Mouse (Mus musculus) heart, adult 8-10 months (tissue): ENCODE measurements around the gene Camk1d. TPM values are rescaled to one million over a fixed set of nuclear protein-coding genes. Genes with fewer than 3 reads are reported as not detected.
"Not testable (repeated sequence)": the region's sequence is repeated elsewhere in the genome, so short reads cannot be mapped to it uniquely, and the experiment has no call there.

Source experiments
- DNase-seq: peaks from one replicate; pipeline ENCODE4 v3.0.0; 2022; ENCODE audit warnings: low spot score
- total RNA-seq, 4 experiments: library from RNA; stranded (reverse); gene quantifications; 2 replicates each; pipeline ENCODE4 v1.2.4; 2022

Gene Camk1d
- total RNA-seq, 4 experiments from 2014 or later, result 3.6 to 5.0 (median 4.3) TPM

DNA sequence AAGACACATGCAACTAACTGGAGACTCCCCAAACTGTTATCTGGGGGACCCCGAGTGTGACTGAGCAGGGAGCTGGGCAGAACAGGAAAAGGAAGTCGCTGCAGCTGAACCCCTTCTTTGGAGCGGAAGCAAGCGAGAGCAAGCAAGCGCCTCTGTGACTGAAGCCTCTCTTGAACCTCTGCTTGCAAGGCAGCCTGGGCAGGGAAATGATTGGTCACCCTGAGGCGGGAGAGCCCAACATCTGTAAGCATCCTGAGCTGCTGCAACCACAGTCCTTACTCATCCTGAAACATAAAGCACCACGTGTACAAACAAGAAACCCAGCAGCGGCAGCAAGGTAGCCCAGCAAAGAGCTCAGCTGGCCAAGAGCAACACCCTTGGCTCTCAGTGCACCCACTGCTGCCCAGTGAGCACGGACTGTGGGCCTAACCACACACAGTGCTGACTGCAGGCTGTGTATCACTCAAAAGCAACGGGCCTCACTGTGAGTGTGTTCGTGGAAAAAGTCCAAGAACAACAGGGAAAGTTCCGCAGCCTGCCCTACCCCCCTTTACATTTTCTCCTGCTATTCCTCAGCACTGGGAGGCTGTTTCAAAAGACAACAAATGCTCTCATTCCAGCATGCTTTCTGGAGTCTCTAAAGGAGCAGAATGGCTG lies 100.5 kb downstream of the Camk1d start:
- DNase-seq, result peak; percentile 22

- DNase-seq, result no peak
Measured at GRCm38 (mm10) chr2:5611601-5612000, 102.7 kb downstream of the Camk1d start.

DNA sequence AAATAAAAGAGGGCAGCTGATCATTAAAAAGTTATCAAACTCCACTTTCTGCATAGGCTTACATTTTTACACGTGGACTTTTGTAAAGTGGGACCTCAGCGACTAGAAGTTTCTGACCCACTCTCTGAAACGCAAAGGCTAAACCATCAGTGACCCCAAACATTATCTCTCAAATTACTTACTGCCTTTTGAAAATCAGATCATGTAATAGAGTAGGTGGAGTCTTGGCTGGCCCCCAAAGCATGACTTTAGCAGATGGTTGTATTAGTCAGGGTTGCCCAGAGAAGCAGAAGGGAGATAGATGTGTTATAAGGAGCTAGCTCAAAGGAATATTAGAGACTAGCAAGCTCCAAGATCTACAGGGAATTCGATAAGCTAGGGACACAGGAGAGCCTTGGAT lies 103.8 kb downstream of the Camk1d start:
- no peak for DNase-seq

DNA sequence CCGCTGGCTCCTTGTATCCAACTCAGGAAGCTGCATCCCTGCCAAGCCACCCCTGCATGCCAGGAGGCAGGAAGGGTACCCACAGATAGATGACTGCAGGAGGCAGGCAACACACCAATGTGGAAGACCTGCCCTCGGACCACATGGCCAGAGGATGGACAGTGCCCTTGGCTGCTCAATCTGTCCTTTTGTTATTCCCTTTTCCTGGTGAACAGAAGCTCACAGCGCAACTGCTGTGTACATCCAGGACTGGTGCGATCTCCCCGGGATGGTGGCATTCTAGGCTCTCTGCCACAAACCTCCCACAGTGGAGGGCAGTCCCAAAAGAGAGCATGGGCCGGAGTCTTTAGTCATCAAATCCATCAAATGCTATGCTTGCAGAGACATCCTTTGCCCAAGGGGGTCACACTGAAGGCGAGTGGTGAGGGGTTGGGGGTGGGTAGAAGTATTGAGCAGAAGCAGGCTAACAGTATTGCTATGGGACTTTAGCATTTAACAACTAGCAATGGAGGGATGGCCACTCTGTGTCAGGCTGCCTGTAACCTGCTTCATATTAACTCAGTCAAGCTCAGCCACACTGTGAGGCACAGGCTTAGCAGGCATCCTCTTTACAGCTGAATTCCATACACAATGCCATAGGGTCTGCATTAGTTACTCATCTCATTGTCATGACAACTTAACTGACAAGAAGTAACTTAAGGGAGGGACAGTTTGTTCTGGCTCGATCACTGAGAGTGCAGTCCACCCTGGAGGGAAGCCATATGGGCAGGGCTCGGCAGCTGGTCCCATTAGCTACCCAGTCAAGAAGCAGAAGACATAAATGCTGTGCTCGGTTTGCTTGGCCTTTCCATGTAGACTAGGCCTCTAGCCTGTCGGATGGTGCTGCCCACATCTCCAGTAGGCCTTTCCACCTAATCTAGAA lies 106.1 kb downstream of the Camk1d start:
- no peak for DNase-seq

DNA sequence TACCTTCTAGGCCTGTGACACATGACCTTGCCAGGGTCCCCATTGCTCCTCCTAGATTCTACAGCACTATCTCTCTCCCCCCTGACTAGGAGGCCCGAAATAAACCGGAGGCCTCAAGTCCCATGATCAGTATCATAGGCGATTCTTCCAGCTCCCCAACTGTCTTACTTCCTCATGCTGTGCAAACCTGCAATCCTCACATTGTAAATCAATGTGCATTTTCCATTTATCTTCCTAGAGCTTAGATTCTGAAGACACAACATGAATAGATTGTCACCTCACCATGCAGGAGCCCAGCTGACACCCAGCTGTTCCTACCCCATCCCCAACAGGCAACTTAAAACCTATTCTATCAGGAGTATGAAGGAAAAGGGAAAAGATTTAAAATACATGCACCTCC lies 108.5 kb downstream of the Camk1d start:
- no peak for DNase-seq

GRCm38 (mm10) chr2:5602044-5602443 lies 112.3 kb downstream of the Camk1d start:
- DNase-seq, result no peak

- not testable (repeated sequence) for DNase-seq
Measured at GRCm38 (mm10) chr2:5601243-5601642, 113.1 kb downstream of the Camk1d start.

DNA sequence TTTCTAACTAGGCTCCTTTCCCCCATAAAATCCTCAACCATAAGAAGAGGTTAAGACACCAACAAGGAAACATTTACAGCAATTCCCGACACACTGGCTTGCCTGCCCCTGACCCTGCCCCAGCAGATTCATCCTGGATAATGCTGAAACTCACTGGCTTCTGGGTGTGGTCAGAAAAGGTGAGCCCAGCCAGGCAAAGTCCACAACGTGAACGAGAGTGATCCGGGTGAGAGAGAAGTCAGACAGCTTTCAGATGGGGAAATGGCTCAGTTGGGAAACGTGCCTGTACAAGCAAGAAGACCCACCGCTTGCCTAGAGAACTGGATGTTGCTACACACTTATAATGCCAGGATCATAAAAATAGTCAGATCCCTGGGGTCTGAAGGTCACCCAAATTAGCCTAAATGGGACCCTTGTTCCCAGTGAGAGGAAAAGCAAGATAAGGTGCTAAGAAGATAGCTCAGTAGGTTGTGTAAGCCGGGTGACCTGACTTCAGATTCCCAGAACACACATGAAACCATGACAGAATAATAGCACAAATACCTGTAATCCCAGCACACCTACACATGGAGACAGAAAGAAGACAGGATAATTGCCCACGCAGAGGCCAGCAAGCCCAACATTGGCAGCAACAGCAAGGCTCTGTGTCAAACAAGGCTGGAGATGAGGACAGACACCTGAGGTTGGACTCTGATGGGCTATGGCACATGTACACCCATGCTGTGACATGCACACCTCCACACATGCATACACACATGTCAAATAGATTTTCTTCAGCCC lies 113.9 kb downstream of the Camk1d start:
- DNase-seq, result no peak

GRCm38 (mm10) chr2:5599713-5600112 lies 114.6 kb downstream of the Camk1d start:
- no peak for DNase-seq

DNA sequence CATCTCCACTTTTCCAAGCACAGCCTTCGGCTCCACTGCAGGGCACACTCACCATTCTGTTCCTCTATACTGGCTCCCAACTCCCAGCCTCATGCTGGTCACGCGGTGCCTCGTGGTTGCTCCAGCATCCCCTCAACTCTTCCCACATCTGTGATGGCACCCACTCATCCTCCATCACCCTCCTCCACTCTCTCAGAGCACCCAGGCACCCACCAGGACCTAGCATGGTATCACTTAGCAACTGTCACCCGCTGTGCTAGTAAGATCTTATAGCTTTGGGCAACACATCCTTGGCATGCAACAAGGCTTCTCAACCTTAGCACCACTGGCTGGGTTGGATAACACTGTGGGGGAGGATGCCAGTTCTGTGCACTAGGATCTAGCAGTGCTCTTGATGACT lies 115.8 kb downstream of the Camk1d start:
- DNase-seq, result no peak

GRCm38 (mm10) chr2:5596882-5597281 lies 117.4 kb downstream of the Camk1d start:
- DNase-seq, result no peak

GRCm38 (mm10) chr2:5595356-5596191 lies 118.7 kb downstream of the Camk1d start:
- DNase-seq, result no peak

- DNase-seq, result no peak
Measured at GRCm38 (mm10) chr2:5592461-5593136, 121.7 kb downstream of the Camk1d start.

DNA sequence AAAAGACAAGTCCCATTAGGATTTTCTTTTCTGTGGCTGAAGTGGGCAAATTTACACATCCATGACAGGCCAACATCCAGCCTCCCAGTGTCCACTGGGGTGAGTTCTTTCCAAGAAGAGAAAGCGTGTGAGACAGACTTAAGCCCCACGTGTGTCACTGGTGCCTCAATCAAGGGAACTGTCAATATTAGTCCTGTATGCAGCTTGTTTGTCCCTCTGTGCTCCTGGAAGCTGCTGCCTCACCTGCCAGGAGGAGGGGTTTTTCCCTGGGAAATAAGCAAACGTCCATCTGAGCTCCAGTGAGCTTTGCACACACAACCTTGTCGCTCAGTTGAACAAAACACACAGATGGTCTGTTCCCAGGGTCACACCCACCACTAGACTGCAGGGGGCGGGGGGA lies 124.2 kb downstream of the Camk1d start:
- DNase-seq, result no peak

DNA sequence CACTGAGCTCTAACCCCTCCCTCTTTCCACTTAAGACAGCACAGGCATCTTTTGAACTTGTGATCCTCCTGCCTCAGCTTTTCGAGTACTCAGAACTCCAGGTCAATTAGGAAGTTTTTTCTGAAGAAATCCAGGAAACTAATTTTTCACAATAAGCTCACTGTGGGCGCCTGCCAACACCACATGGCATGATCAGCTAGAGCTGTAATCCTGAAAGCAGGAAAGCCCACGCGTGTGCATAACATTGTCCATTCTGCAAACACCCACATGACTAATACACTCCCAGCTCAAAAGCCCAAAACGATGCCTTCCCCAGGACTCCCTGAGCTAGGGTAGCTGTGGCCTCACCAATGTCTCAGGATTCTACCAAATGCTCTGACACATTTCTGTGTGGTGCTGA lies 125.2 kb downstream of the Camk1d start:
- DNase-seq, result no peak

DNA sequence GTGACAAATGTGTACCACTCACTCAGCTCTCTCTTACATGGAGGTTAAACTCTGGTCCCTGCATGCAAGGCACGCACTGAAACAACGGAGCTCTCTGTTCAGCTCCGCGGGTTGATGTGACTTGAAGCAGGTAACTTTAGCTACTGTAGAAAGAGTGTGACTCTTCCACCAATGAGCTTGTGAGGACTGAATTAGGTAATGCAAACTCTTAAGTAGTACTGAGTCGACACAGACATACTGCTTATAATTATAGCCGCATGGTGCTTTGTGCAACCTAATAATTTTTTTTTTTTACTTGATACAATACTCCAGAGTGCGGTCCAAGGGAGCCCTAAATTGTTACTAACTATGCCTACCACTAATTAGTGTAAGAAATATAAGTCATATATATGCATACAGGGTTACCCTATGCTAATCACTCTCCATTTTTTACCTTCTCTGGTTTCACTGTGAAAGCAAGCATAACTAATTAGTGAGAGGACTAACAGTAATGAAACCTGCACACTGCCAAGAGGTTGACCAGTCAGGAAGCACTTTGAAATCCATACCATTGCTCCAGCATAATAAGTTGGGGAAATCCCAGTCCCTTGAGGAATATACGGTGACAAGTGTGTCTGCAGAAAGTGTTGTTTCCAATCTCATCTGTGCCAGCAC lies 125.9 kb downstream of the Camk1d start:
- no peak for DNase-seq

DNA sequence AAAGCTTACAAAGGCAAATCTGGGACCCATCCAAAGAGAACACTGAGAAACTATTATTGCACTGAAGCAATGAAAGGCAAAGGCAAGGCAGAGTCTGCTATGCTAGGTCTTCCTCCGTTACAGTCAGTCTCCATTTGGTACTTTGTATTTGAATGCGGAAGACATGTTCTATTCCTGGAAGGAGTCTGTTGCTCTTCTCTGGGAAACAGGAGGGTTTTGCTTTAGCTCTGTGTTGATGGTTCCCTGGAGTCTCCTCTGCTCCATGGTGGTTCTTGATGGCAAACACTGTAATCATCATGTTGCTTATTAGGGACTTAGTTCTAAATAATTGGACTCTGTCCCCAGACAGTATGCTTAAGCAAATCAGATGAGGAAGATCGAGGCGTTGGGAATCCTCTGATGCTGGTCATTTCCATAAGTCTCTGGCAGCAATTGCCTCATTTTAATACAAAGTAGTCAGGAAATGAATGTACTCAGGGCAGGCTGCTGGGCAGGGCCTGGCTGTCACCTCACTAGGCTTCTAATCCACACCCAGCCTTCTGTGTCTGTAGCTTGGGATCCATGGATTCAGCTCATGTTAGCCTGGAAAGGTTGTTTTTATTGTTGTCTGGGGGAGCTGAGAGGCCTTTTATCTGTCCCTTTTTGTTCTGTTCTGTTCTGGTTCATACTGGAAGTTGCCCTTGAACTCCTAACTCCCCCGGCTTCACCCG lies 129.8 kb downstream of the Camk1d start:
- no peak for DNase-seq

DNA sequence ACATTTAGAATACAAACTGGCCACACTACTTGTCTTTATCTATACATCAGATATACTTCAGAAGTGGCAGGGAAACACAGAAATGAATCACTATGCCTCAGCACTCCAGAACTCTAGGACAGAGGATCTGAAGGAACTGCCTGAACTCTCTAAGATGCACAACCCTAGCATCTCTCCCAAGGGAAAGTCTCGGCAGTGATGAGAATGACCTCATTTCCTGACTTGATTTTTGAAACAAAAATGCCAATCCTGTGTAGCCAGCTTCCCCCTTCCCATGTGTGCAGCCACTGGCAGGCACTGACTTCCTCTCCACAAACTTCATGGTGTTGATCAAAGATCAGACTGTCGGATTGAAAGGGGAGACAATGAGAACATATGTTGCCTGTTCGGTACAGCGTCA lies 134.9 kb downstream of the Camk1d start:
- DNase-seq, result no peak

DNA sequence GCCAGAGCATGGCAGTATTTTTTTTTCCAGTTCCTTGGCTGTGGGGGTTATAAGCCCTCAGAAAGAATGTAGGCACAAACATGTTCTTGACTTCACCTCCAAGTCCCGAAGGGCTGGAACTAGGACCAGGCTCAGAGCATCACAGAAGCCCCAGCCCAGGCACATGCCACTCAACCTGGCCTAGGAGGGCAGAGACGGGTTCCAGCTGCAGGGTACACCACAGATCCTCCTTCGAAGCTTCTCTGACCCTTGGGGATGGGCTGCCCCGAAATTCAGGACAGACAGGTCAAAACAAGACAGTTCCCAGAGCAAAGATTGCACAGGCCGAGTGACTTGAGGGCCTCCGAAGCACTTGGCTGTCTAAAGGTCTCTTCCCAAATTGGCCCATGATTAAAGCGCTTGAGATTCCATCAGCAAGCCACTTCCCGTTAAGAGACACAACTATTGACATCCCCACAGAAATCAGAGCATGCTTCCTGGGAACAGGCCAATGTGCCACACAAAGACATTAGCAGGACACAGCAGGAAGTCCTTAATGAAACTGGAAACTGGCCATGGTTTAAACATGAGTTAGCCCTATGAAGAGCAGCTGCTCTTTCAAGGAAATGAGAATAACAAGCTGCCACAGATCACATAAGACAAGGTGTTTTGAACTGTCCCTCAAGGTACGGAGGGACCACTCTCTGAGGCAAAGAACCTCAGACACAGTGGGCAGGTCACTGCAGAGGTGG lies 136.8 kb downstream of the Camk1d start:
- peak; percentile 7 for DNase-seq
